Mouse (Mus musculus) liver, adult (tissue): ENCODE data around the gene Cldn11.

ENCODE experiments used
- GATA4 ChIP-seq: IDR thresholded peaks from 2 replicates; pipeline ENCODE4 v1.6.1; 2014; ENCODE audit warnings: mild to moderate bottlenecking, low read length; ENCODE audit not compliant: insufficient replicate concordance

The Cldn11 gene

GRCm38 (mm10) chr3:31145641-31146290 is 4.0 kb upstream of the Cldn11 start:
- TF ChIP-seq GATA4 = no peak

- TF ChIP-seq GATA4 = no peak
These were observed 1.1 kb upstream of the Cldn11 start for GRCm38 (mm10) chr3:31148595-31148994.

GRCm38 (mm10) chr3:31152108-31152507 is 2.4 kb downstream of the Cldn11 start:
- no peak for TF ChIP-seq GATA4

GRCm38 (mm10) chr3:31156126-31156525 is 6.4 kb downstream of the Cldn11 start:
- TF ChIP-seq GATA4 = no peak

- TF ChIP-seq GATA4 = no peak
These were observed 8.1 kb downstream of the Cldn11 start for GRCm38 (mm10) chr3:31157776-31158175.

- TF ChIP-seq GATA4 = no peak
These were observed 10.3 kb downstream of the Cldn11 start for GRCm38 (mm10) chr3:31160046-31160445.

- no peak for TF ChIP-seq GATA4
These were observed 11.6 kb downstream of the Cldn11 start for GRCm38 (mm10) chr3:31161336-31161735.

- TF ChIP-seq GATA4 = no peak
These were observed 13.1 kb downstream of the Cldn11 start for GRCm38 (mm10) chr3:31162860-31163259.

- TF ChIP-seq GATA4 = no peak
These were observed 16.1 kb downstream of the Cldn11 start for GRCm38 (mm10) chr3:31165803-31166202.

GRCm38 (mm10) chr3:31166365-31166871 is 16.7 kb downstream of the Cldn11 start:
- no peak for TF ChIP-seq GATA4

- no peak for TF ChIP-seq GATA4
These were observed 40.6 kb downstream of the Cldn11 start for GRCm38 (mm10) chr3:31190342-31190741.

GRCm38 (mm10) chr3:31191402-31191801 is 41.7 kb downstream of the Cldn11 start:
- no peak for TF ChIP-seq GATA4

- TF ChIP-seq GATA4 = no peak
These were observed 49.6 kb downstream of the Cldn11 start for GRCm38 (mm10) chr3:31199162-31199877.

- no peak for TF ChIP-seq GATA4
These were observed 54.2 kb downstream of the Cldn11 start for GRCm38 (mm10) chr3:31203947-31204346.

- no peak for TF ChIP-seq GATA4
These were observed 55.4 kb downstream of the Cldn11 start for GRCm38 (mm10) chr3:31205167-31205566.

GRCm38 (mm10) chr3:31208046-31208445 is 58.3 kb downstream of the Cldn11 start:
- no peak for TF ChIP-seq GATA4
